Mouse (Mus musculus) layer of hippocampus, adult 9-10 months (tissue): ENCODE measurements around the gene Gm49352.
"Not testable (repeated sequence)": the region's sequence is repeated elsewhere in the genome, so short reads cannot be mapped to it uniquely, and the experiment has no call there.

ENCODE experiments used
- DNase-seq: peaks from one replicate; pipeline ENCODE4 v3.0.0; 2022; ENCODE audit warnings: low spot score

Gene Gm49352

GRCm38 (mm10) chr13:61568074-61568473 is at the start of gene Gm49352:
Gene Gm49352, minus strand, starts transcription at chr13:61568174.
- DNase-seq: not testable (repeated sequence)

DNA sequence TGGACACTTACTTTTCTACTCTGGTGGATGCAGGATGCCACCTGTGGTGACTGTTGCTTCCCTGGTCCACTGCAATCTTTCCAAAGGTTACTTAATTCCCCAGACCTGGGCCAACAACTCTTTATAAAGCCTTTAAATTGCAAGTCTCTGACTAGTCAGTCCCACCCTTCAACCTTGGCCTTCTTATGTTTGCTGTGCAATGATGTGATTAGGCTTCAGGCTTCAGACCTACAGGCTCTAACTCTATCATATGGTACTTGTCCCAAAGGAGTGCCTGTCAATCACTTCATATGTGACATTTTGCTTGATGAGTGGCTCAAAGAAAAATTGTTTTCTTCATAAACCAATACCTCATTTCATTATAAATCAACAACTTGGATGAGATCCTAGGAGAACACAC is 2.1 kb upstream of the Gm49352 start, which contains the start of gene Cts3:
Cts3 (minus strand) TSS at position 101 of the 400 bp plus-strand sequence.
- DNase-seq: no peak

DNA sequence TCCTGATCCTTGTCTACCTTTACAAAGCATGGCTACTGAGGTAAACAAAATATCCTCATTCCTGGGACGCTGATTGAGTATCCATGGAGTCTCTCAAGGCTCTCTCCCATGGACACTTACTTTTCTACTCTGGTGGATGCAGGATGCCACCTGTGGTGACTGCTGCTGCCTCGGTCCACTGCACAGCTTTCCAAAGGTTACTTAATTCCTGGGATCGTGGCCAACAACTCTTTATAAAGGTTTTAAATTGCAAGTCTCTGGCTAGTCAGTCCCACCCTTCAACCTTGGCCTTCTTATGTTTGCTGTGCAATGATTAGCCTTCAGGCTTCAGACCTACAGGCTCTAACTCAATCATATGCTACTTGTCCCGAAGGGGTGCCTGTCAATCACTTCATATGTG is 26.3 kb downstream of the Gm49352 start, which contains the start of gene Ctsm:
Ctsm (minus strand) TSS at position 209 of the 400 bp plus-strand sequence.
- DNase-seq: no peak
